8 mouse cellular contexts compared by ENCODE assay signal in the genomic region with DNA sequence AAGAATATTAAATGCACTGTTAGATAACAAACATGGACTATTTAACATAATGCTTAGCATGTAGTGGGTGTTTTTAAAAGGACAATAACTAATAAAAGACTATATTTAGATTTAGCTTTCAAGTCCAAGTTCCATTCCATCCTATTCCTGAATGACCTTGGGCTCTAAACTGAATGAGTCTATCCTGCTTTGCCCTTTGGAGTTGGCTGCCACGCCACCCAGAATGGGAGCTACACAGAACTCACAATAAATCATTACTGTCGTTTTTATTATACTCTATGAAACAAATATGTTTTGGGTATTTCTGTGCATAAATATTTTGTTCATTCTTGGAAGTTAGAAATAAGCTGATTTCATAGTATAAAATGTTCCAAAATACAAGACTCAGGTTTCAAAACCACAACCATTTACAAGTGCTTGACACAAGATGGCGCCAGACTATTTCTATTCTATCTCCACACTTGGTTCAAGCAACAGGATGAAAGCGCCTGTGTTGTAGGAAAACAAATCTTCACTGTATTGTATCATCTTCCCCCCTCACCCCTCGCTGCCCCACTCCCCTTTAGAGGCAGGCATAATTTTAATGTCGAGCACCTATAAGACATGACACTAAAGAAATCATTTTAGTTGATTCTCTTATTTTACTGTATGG.
DNase-seq lines count a peak whose midpoint lies in the region; ATAC-seq and TF ChIP-seq lines count a peak whose summit lies in the region.

No protein-coding gene starts in this region.

- no peaks in the 10 kb centered on the region for H3K27me3 ChIP-seq in embryonic facial prominence, embryonic 14.5 days (replicated peaks; ENCODE audit: control insufficient read depth, insufficient read depth, low read length)
- H3K27me3 ChIP-seq in midbrain, embryonic 13.5 days, result no peaks in the 10 kb centered on the region

- 18% methylated on average over 6 of the region's 6 CpGs for WGBS in embryonic facial prominence, embryonic 14.5 days
- 24% methylated on average over 6 of the region's 6 CpGs for WGBS in midbrain, embryonic 13.5 days

- no peaks in the 10 kb centered on the region for H3K36me3 ChIP-seq in embryonic facial prominence, embryonic 14.5 days (ENCODE audit: control insufficient read depth, insufficient read depth, low read length)
- H3K36me3 ChIP-seq in midbrain, embryonic 13.5 days, result no peaks in the 10 kb centered on the region

- DNase-seq in gastrocnemius, adult 2 months, result no peak
- DNase-seq in gastrocnemius, adult 8-10 months (ENCODE audit: low spot score in 2 of 2), result no peak
- DNase-seq in urinary bladder, postnatal 25 days (ENCODE audit: low spot score), result peak; percentile 10
- DNase-seq in urinary bladder, adult 18-20 months (ENCODE audit: low spot score in 2 of 2), result no peak
- peak; percentile 83 for DNase-seq in embryonic facial prominence, embryonic 14.5 days (ENCODE audit: low spot score)
- DNase-seq in kidney, postnatal 4 days, result peak; percentile 30 to 36
- DNase-seq in thymus, postnatal 4 days, result peak; percentile 23

- H3K27ac ChIP-seq in gastrocnemius, adult 2 months, result no peak overlapping the region
- H3K27ac ChIP-seq in embryonic facial prominence, embryonic 14.5 days (replicated peaks; ENCODE audit: low read depth, low read length), result no peak overlapping the region
- H3K27ac ChIP-seq in midbrain, embryonic 13.5 days, result no peak overlapping the region

- ATAC-seq in embryonic facial prominence, embryonic 14.5 days (ENCODE audit: low read depth), result no peak
- ATAC-seq in midbrain, embryonic 13.5 days, result 0 out of 2 replicates have a peak, but pooled peaks have one; percentile 53

- peak; percentile 78 for TF ChIP-seq CTCF in gastrocnemius, adult 2 months (IDR thresholded peaks at IDR 0.05)

- H3K9me3 ChIP-seq in embryonic facial prominence, embryonic 14.5 days (ENCODE audit: control insufficient read depth, low read length), result no peaks in the 10 kb centered on the region
- H3K9me3 ChIP-seq in midbrain, embryonic 13.5 days, result no peaks in the 10 kb centered on the region

- H3K4me1 ChIP-seq in embryonic facial prominence, embryonic 14.5 days (ENCODE audit: control insufficient read depth, insufficient read depth, low read length), result no peaks in the 10 kb centered on the region
- no peaks in the 10 kb centered on the region for H3K4me1 ChIP-seq in midbrain, embryonic 13.5 days (replicated peaks)

- no peak overlapping the region for H3K4me3 ChIP-seq in gastrocnemius, adult 2 months
- H3K4me3 ChIP-seq in embryonic facial prominence, embryonic 14.5 days (ENCODE audit: low read depth, low read length), result no peak overlapping the region
- no peak overlapping the region for H3K4me3 ChIP-seq in midbrain, embryonic 13.5 days (replicated peaks)

- intact Hi-C loops in gastrocnemius, adult 2 months (cut with DNase I), result loop anchor here (5.0 kb wide), 1 partner anchor 1213 kb away; no protein-coding TSS in a partner anchor

- H3K4me2 ChIP-seq in embryonic facial prominence, embryonic 14.5 days (ENCODE audit: low read depth, low read length), result no peak overlapping the region
- no peak overlapping the region for H3K4me2 ChIP-seq in midbrain, embryonic 13.5 days (replicated peaks)

- H3K9ac ChIP-seq in embryonic facial prominence, embryonic 14.5 days (ENCODE audit: low read depth, low read length), result no peak overlapping the region
- H3K9ac ChIP-seq in midbrain, embryonic 13.5 days (replicated peaks), result no peak overlapping the region

Comparison
In these comparisons a context has a peak if more than half of its experiments do, and no peak if none do; other contexts are left out.
1. DNase-seq: peak in urinary bladder, postnatal 25 days (single experiment), embryonic facial prominence, embryonic 14.5 days (single experiment), kidney, postnatal 4 days (2 of 2) and thymus, postnatal 4 days (single experiment); none in gastrocnemius, adult 2 months (single experiment), gastrocnemius, adult 8-10 months (0 of 2) and urinary bladder, adult 18-20 months (0 of 2).